Mouse (Mus musculus): ENCODE results near the gene Kcnab2.

The Kcnab2 gene

GRCm38 (mm10) chr4:152451371-152451770 is 26.3 kb downstream of the Kcnab2 start:
- DNase-seq = no peak

- no peak for DNase-seq
These were observed 29.0 kb downstream of the Kcnab2 start for GRCm38 (mm10) chr4:152448666-152449018.

GRCm38 (mm10) chr4:152447731-152448665 is 29.7 kb downstream of the Kcnab2 start:
- DNase-seq = no peak

GRCm38 (mm10) chr4:152446178-152446577 is 31.5 kb downstream of the Kcnab2 start:
- no peak for DNase-seq

GRCm38 (mm10) chr4:152441536-152441935 is 36.1 kb downstream of the Kcnab2 start:
- DNase-seq = no peak

GRCm38 (mm10) chr4:152440882-152441281 is 36.8 kb downstream of the Kcnab2 start:
- DNase-seq = peak in 1 of 2 experiments; percentile 31

GRCm38 (mm10) chr4:152435255-152435654 is 42.4 kb downstream of the Kcnab2 start:
- DNase-seq = peak; percentile 89

GRCm38 (mm10) chr4:152434836-152435235 is 42.8 kb downstream of the Kcnab2 start:
- DNase-seq = peak; percentile 95 to 96

GRCm38 (mm10) chr4:152432308-152432707 is 45.4 kb downstream of the Kcnab2 start:
- DNase-seq = peak; percentile 39 to 55

- no peak for DNase-seq
These were observed 49.4 kb downstream of the Kcnab2 start for GRCm38 (mm10) chr4:152428259-152428658.

- no peak for DNase-seq
These were observed 52.7 kb downstream of the Kcnab2 start for GRCm38 (mm10) chr4:152424922-152425321.

GRCm38 (mm10) chr4:152424341-152424740 is 53.3 kb downstream of the Kcnab2 start:
- DNase-seq = no peak

- DNase-seq = no peak
These were observed 54.1 kb downstream of the Kcnab2 start for GRCm38 (mm10) chr4:152423576-152423975.

- no peak for DNase-seq
These were observed 59.2 kb downstream of the Kcnab2 start for GRCm38 (mm10) chr4:152418229-152419060.

GRCm38 (mm10) chr4:152412524-152413080 is 65.1 kb downstream of the Kcnab2 start:
- no peak for DNase-seq

GRCm38 (mm10) chr4:152410961-152411360 is 66.7 kb downstream of the Kcnab2 start:
- DNase-seq = no peak

GRCm38 (mm10) chr4:152406531-152406930 is 71.1 kb downstream of the Kcnab2 start:
- no peak for DNase-seq

- DNase-seq = peak; percentile 33 to 40
These were observed 71.9 kb downstream of the Kcnab2 start for GRCm38 (mm10) chr4:152405671-152406201.

GRCm38 (mm10) chr4:152405143-152405542 is 72.5 kb downstream of the Kcnab2 start:
- DNase-seq = no peak

GRCm38 (mm10) chr4:152398926-152399325 is 78.7 kb downstream of the Kcnab2 start:
- DNase-seq = peak; percentile 70 to 73

GRCm38 (mm10) chr4:152392627-152393026 is 85.0 kb downstream of the Kcnab2 start:
- no peak for DNase-seq

- DNase-seq = peak; percentile 57 to 59
These were observed 85.5 kb downstream of the Kcnab2 start for GRCm38 (mm10) chr4:152392192-152392591.

- peak; percentile 16 to 30 for DNase-seq
These were observed 92.0 kb downstream of the Kcnab2 start for GRCm38 (mm10) chr4:152385644-152386043.

Data from cerebellum, postnatal 36 days (tissue).